Mouse (Mus musculus) bone marrow macrophage, adult 2 months (primary cell): ENCODE results near the gene Prkar1b.

ENCODE experiments used
- CTCF ChIP-seq: IDR thresholded peaks from 2 replicates; pipeline ENCODE4 v1.5.1; 2012; ENCODE audit warnings: low read depth, mild to moderate bottlenecking, low read length, moderate library complexity
- POLR2A ChIP-seq: IDR thresholded peaks from 2 replicates; pipeline ENCODE4 v1.6.1; 2012; ENCODE audit warnings: mild to moderate bottlenecking, low read depth, low read length, borderline replicate concordance

- TF ChIP-seq CTCF (no peak), POLR2A (no peak)
These were observed 35.1 kb upstream of the Prkar1b start for GRCm38 (mm10) chr5:139184897-139185296.
